Mouse (Mus musculus): ENCODE measurements around the gene Vmn1r237. TPM values are rescaled to one million over a fixed set of nuclear protein-coding genes. Genes with fewer than 3 reads are reported as not detected.

Gene Vmn1r237
- total RNA-seq (2015) = not detected in 2 replicates
- not detected in 2 replicates for total RNA-seq (2017)

- no peak for ATAC-seq (ENCODE audit: poor library complexity, severe bottlenecking)
Observed at GRCm38 (mm10) chr17:21311565-21311964, at the start of gene Vmn1r237. Vmn1r237 (plus strand) TSS chr17:21311865.

GRCm38 (mm10) chr17:21272103-21272502, 39.6 kb upstream of the Vmn1r237 start:
- ATAC-seq (ENCODE audit: poor library complexity, severe bottlenecking) = peak; percentile 68

- no peak for ATAC-seq (ENCODE audit: poor library complexity, severe bottlenecking)
Observed at GRCm38 (mm10) chr17:21282642-21283041, 29.0 kb upstream of the Vmn1r237 start, which contains the start of gene Vmn1r236. Vmn1r236 (plus strand) TSS chr17:21282942.

- no peak for ATAC-seq (ENCODE audit: poor library complexity, severe bottlenecking)
Observed at GRCm38 (mm10) chr17:21284395-21284794, 27.3 kb upstream of the Vmn1r237 start.

- no peak for ATAC-seq (ENCODE audit: poor library complexity, severe bottlenecking)
Observed at GRCm38 (mm10) chr17:21289695-21290094, 22.0 kb upstream of the Vmn1r237 start.

Other genes with a start within 250 kb of the Vmn1r237 start
- not detected in 2 replicates for gene Vmn1r234, start 85.8 kb upstream of the Vmn1r237 start, total RNA-seq (2015)
- gene Vmn1r234, start 85.8 kb upstream of the Vmn1r237 start, total RNA-seq (2017) = not detected in 2 replicates
- gene Vmn1r235, start 55.5 kb upstream of the Vmn1r237 start, total RNA-seq (2015) = not detected in 2 replicates
- not detected in 2 replicates for gene Vmn1r235, start 55.5 kb upstream of the Vmn1r237 start, total RNA-seq (2017)
- gene Vmn1r236, start 28.9 kb upstream of the Vmn1r237 start, total RNA-seq (2015) = not detected in 2 replicates
- gene Vmn1r236, start 28.9 kb upstream of the Vmn1r237 start, total RNA-seq (2017) = not detected in 2 replicates
- gene Zfp677, start 71.9 kb downstream of the Vmn1r237 start, total RNA-seq (2015) = 9.8 and 11.1 TPM in 2 replicates
- gene Zfp677, start 71.9 kb downstream of the Vmn1r237 start, total RNA-seq (2017) = 9.4 and 11.1 TPM in 2 replicates
- gene Zfp54, start 111.4 kb downstream of the Vmn1r237 start, total RNA-seq (2015) = 4.1 and 7.1 TPM in 2 replicates
- 10.1 and 10.4 TPM in 2 replicates for gene Zfp54, start 111.4 kb downstream of the Vmn1r237 start, total RNA-seq (2017)
- 16.3 and 19.6 TPM in 2 replicates for gene Zfp51, start 138.5 kb downstream of the Vmn1r237 start, total RNA-seq (2015)
- gene Zfp51, start 138.5 kb downstream of the Vmn1r237 start, total RNA-seq (2017) = 12.4 and 12.5 TPM in 2 replicates
- gene Zfp53, start 177.1 kb downstream of the Vmn1r237 start, total RNA-seq (2015) = 23.9 and 25.5 TPM in 2 replicates
- 13.7 and 16.0 TPM in 2 replicates for gene Zfp53, start 177.1 kb downstream of the Vmn1r237 start, total RNA-seq (2017)
- 20.2 and 25.4 TPM in 2 replicates for gene Zfp52, start 223.7 kb downstream of the Vmn1r237 start, total RNA-seq (2015)
- 31.0 and 36.1 TPM in 2 replicates for gene Zfp52, start 223.7 kb downstream of the Vmn1r237 start, total RNA-seq (2017)

Data from megakaryocyte, adult 5-6 weeks (primary cell).